Mouse (Mus musculus) stomach, embryonic 16.5 days (tissue): Measurements from ENCODE around the gene Pdgfc. TPM values are rescaled to one million over a fixed set of nuclear protein-coding genes. Genes with fewer than 3 reads are reported as not detected.
A peak's percentile ranks its signal among the peaks of the same experiment; 100 is the strongest.

Experiments used
- ATAC-seq: fragments of 200-750 bp; cut with Nextera tagmentation; 2 replicates; pipeline ENCODE4 v1.8.0; 2017; ENCODE audit warnings: moderate number of reproducible peaks, moderate TSS enrichment; ENCODE audit not compliant: insufficient read depth, low FRiP score
- H3K27ac ChIP-seq: fragments of 300-500 bp; sonication (generic); 2 replicates; pipeline ENCODE4 v1.5.1; 2014; ENCODE audit warnings: low read length
- H3K27me3 ChIP-seq: fragments of 300-500 bp; sonication (generic); 2 replicates; pipeline ENCODE4 v1.6.1; 2014; ENCODE audit warnings: low read length, control low read depth, mixed read lengths; ENCODE audit not compliant: control insufficient read depth, insufficient read depth
- H3K36me3 ChIP-seq: fragments of 300-500 bp; sonication (generic); 2 replicates; pipeline ENCODE4 v1.6.1; 2014; ENCODE audit warnings: low read length; ENCODE audit not compliant: control insufficient read depth, insufficient read depth
- H3K4me1 ChIP-seq: fragments of 300-500 bp; sonication (generic); 2 replicates; pipeline ENCODE4 v1.6.1; 2014; ENCODE audit warnings: low read length, control low read depth, mixed read lengths; ENCODE audit not compliant: control insufficient read depth, insufficient read depth
- H3K4me2 ChIP-seq: fragments of 300-500 bp; sonication (generic); 2 replicates; pipeline ENCODE4 v1.6.1; 2014; ENCODE audit warnings: low read depth, low read length, mixed read lengths
- H3K4me3 ChIP-seq: fragments of 300-500 bp; sonication (generic); replicated peaks from 2 replicates; pipeline ENCODE4 v1.5.1; 2014; ENCODE audit warnings: mild to moderate bottlenecking, low read length
- H3K9ac ChIP-seq: fragments of 300-500 bp; sonication (generic); 2 replicates; pipeline ENCODE4 v1.6.1; 2014; ENCODE audit warnings: low read length
- H3K9me3 ChIP-seq: fragments of 300-500 bp; sonication (generic); replicated peaks from 2 replicates; pipeline ENCODE4 v1.6.1; 2016; ENCODE audit warnings: low read length, control low read depth; ENCODE audit not compliant: control insufficient read depth
- WGBS: fragments of 180-500 bp; shearing (Covaris S2); extraction: QIAGEN DNeasy Blood & Tissue Kit; methylation state at CpG from one replicate; pipeline ENCODE4 v1.1.7; 2014; 5-methylcytosine and 5-hydroxymethylcytosine counted together
- polyA plus RNA-seq: library from polyadenylated mRNA; unstranded; fragments of >200 nt; fragmentation: Nextera tagmentation; extraction: Ambion mirVana; gene quantifications from 2 replicates; pipeline ENCODE4 v1.2.1, GENCODE M21; 2015

Pdgfc gene
- polyA plus RNA-seq, 1 experiment from 2014 or later, result 15.5 TPM

GRCm38 (mm10) chr3:81058527-81059031 lies 22.4 kb downstream of the Pdgfc start:
- 13% methylated on average over 4 of the region's 4 CpGs for WGBS
- H3K36me3 ChIP-seq, result no peaks in the 10 kb centered on the region
- peaks cover 10% of the 10 kb centered on the region; the same call in 1 of the 2 replicates for H3K4me1 ChIP-seq
- peak overlapping the region; percentile 63 for H3K27ac ChIP-seq
- no peaks in the 10 kb centered on the region for H3K9me3 ChIP-seq
- ATAC-seq, result peak; percentile 86
- H3K4me3 ChIP-seq, result no peak overlapping the region
- no peaks in the 10 kb centered on the region for H3K27me3 ChIP-seq
- H3K9ac ChIP-seq, result no peak overlapping the region
- no peak overlapping the region for H3K4me2 ChIP-seq

- 28% methylated on average over 2 of the region's 2 CpGs for WGBS
- H3K9me3 ChIP-seq, result no peaks in the 10 kb centered on the region
- H3K27me3 ChIP-seq, result no peaks in the 10 kb centered on the region
- H3K4me3 ChIP-seq, result no peak overlapping the region
- ATAC-seq, result no peak
- no peaks in the 10 kb centered on the region for H3K4me1 ChIP-seq
- H3K27ac ChIP-seq, result peak overlapping the region; percentile 46; the same call in 1 of the 2 replicates
- H3K9ac ChIP-seq, result no peak overlapping the region
- H3K4me2 ChIP-seq, result no peak overlapping the region
- H3K36me3 ChIP-seq, result no peaks in the 10 kb centered on the region
Measured at GRCm38 (mm10) chr3:81068550-81068949, 32.3 kb downstream of the Pdgfc start.

DNA sequence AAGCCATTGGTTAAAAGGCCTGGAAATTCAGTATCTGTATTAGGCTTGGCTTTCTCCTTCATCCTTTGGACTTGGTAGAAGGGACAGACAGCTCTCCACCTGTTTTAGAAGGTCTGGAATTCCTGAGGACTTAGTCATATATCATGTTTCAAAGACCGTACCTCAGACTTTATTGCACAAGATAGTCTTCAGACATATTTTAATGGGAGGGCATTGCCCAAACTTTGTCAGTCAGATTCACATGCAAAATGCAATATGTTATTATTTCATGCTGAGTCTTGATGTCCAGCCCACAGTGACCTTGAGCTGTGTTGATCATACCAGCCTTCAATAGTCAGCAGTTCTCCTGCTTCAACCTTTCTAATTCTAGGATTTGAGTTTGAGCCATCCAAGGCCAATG lies 64.9 kb downstream of the Pdgfc start:
- no peaks in the 10 kb centered on the region for H3K36me3 ChIP-seq
- H3K27me3 ChIP-seq, result no peaks in the 10 kb centered on the region
- no peak overlapping the region; the same call in 1 of the 2 replicates for H3K27ac ChIP-seq
- H3K9me3 ChIP-seq, result no peaks in the 10 kb centered on the region
- no peak overlapping the region for H3K4me2 ChIP-seq
- no peak overlapping the region for H3K9ac ChIP-seq
- H3K4me3 ChIP-seq, result no peak overlapping the region
- H3K4me1 ChIP-seq, result peaks cover 14% of the 10 kb centered on the region
- WGBS, result 89% methylated on average over 1 of the region's 1 CpGs
- no peak for ATAC-seq

- Histone ChIP-seq H3K27me3 (no peaks in the 10 kb centered on the region), H3K9ac (no peak overlapping the region), H3K4me1 (peaks cover 19% of the 10 kb centered on the region), H3K9me3 (no peaks in the 10 kb centered on the region), H3K4me2 (no peak overlapping the region), H3K27ac (peak overlapping the region; percentile 50), H3K4me3 (no peak overlapping the region), H3K36me3 (no peaks in the 10 kb centered on the region)
- peak; percentile 90 for ATAC-seq
- 13% methylated on average over 3 of the region's 3 CpGs for WGBS
Measured at GRCm38 (mm10) chr3:81102158-81102876, 66.1 kb downstream of the Pdgfc start.

- 56% methylated on average over 5 of the region's 5 CpGs for WGBS
- Histone ChIP-seq H3K27ac (peak overlapping the region; percentile 50), H3K27me3 (no peaks in the 10 kb centered on the region), H3K4me1 (peaks cover 19% of the 10 kb centered on the region), H3K4me2 (no peak overlapping the region), H3K9me3 (no peaks in the 10 kb centered on the region), H3K36me3 (no peaks in the 10 kb centered on the region), H3K4me3 (no peak overlapping the region), H3K9ac (no peak overlapping the region)
- ATAC-seq, result no peak
Measured at GRCm38 (mm10) chr3:81102877-81103420, 66.7 kb downstream of the Pdgfc start.

DNA sequence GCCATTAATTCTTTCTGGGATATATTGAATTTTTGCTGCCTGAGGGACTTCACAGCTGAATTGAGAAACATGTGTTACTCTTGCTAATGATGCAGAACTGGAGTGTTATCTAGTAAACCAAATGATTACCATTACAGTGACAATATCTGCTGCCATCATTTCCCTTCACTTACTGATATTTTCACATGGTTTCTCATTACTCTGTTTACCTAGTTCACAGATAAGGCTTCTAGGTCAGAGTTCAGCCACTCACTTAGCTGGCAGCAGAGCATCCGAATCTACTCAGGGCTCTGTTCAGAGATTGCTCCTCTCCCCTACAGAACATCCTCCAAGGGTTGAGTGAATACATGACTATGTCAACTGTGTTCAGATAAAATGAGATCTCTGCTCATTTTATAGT lies 71.3 kb downstream of the Pdgfc start:
- Histone ChIP-seq H3K4me1 (peaks cover 4% of the 10 kb centered on the region), H3K27ac (no peak overlapping the region), H3K27me3 (no peaks in the 10 kb centered on the region), H3K4me2 (no peak overlapping the region), H3K4me3 (no peak overlapping the region), H3K9ac (no peak overlapping the region), H3K9me3 (no peaks in the 10 kb centered on the region), H3K36me3 (no peaks in the 10 kb centered on the region)
- WGBS, result 47% methylated on average over 1 of the region's 1 CpGs
- no peak for ATAC-seq

DNA sequence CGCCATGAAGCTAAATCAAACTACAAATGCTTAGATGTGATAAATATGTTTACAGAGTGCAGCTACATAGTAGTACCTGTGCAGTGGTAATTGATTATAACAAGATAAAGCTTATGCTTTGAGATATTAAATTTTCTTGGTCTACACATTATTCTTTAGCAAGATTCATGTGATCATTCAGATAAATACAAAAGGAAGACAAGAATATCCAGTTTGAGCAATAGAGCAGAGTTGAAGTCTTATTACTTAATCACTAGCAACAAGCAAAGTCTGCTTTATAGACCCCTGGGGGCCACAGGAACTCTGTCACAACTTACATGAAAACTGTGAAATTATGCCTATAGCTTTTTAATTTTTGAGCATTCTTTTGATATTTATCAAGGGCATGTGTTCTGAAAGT lies 74.8 kb downstream of the Pdgfc start:
- 64% methylated on average over 1 of the region's 1 CpGs for WGBS
- H3K27ac ChIP-seq, result no peak overlapping the region
- no peaks in the 10 kb centered on the region for H3K9me3 ChIP-seq
- no peak overlapping the region for H3K4me2 ChIP-seq
- H3K9ac ChIP-seq, result no peak overlapping the region
- H3K36me3 ChIP-seq, result no peaks in the 10 kb centered on the region
- H3K4me1 ChIP-seq, result peaks cover 4% of the 10 kb centered on the region
- ATAC-seq, result no peak
- no peak overlapping the region for H3K4me3 ChIP-seq
- no peaks in the 10 kb centered on the region for H3K27me3 ChIP-seq

GRCm38 (mm10) chr3:81112892-81113291 lies 76.7 kb downstream of the Pdgfc start:
- H3K4me1 ChIP-seq, result no peaks in the 10 kb centered on the region
- no peak overlapping the region for H3K4me3 ChIP-seq
- H3K27me3 ChIP-seq, result no peaks in the 10 kb centered on the region
- WGBS, result 91% methylated on average over 3 of the region's 3 CpGs
- ATAC-seq, result no peak
- H3K9ac ChIP-seq, result no peak overlapping the region
- no peaks in the 10 kb centered on the region for H3K36me3 ChIP-seq
- no peak overlapping the region for H3K4me2 ChIP-seq
- H3K9me3 ChIP-seq, result no peaks in the 10 kb centered on the region
- H3K27ac ChIP-seq, result no peak overlapping the region

GRCm38 (mm10) chr3:81120664-81121063 lies 84.4 kb downstream of the Pdgfc start:
- Histone ChIP-seq H3K9me3 (no peaks in the 10 kb centered on the region), H3K27ac (no peak overlapping the region)
- 65% methylated on average over 1 of the region's 1 CpGs for WGBS

More at GRCm38 (mm10) chr3:81120664-81121063, 84.4 kb downstream of the Pdgfc start:
- Histone ChIP-seq H3K9ac (no peak overlapping the region), H3K27me3 (no peaks in the 10 kb centered on the region), H3K4me1 (no peaks in the 10 kb centered on the region), H3K4me3 (no peak overlapping the region), H3K36me3 (no peaks in the 10 kb centered on the region), H3K4me2 (no peak overlapping the region)
- ATAC-seq, result no peak
